Mouse (Mus musculus) bone marrow, adult 2 months (tissue): ENCODE results near the gene Qsox1. TPM values are rescaled to one million over a fixed set of nuclear protein-coding genes. Genes with fewer than 3 reads are reported as not detected.
A peak's percentile ranks its signal among the peaks of the same experiment; 100 is the strongest.

ENCODE experiments used
- H3K27ac ChIP-seq: fragments of 200-500 bp; 2 replicates; pipeline ENCODE4 v1.5.1; 2012; ENCODE audit warnings: low read depth, mild to moderate bottlenecking, control low read depth, inconsistent platforms, low read length; ENCODE audit not compliant: control insufficient read depth, poor library complexity, insufficient read depth
- H3K4me1 ChIP-seq: fragments of 200-500 bp; 2 replicates; pipeline ENCODE4 v1.6.1; 2011; ENCODE audit warnings: low read length; ENCODE audit not compliant: control insufficient read depth, insufficient read depth
- H3K4me3 ChIP-seq: fragments of 200-500 bp; replicated peaks from 2 replicates; pipeline ENCODE3; 2011; ENCODE audit warnings: mild to moderate bottlenecking, low read depth, low read length, control low read depth; ENCODE audit not compliant: control insufficient read depth
- CTCF ChIP-seq: fragments of 200-500 bp; IDR thresholded peaks from 2 replicates; pipeline ENCODE4 v1.5.1; 2011; ENCODE audit warnings: low read length, control low read depth; ENCODE audit not compliant: control insufficient read depth, insufficient read depth
- POLR2A ChIP-seq: fragments of 200-500 bp; IDR thresholded peaks from 2 replicates; pipeline ENCODE4 v1.6.1; 2011; ENCODE audit warnings: low read depth, mild to moderate bottlenecking, control low read depth, low read length, borderline replicate concordance; ENCODE audit not compliant: control insufficient read depth
- WGBS: fragments of 180-500 bp; shearing (Covaris S2); methylation state at CpG from one replicate; pipeline ENCODE4 v1.1.7; 2018; 5-methylcytosine and 5-hydroxymethylcytosine counted together
- polyA plus RNA-seq: library from polyadenylated mRNA; stranded (reverse); fragments of >200 nt; gene quantifications from 2 replicates; pipeline ENCODE4 v1.2.4, GENCODE M21; 2011; ENCODE audit warnings: low replicate concordance; ENCODE audit not compliant: missing spikeins, insufficient read depth, insufficient read length

Gene Qsox1
- polyA plus RNA-seq: 18.1 and 28.2 TPM in 2 replicates

DNA sequence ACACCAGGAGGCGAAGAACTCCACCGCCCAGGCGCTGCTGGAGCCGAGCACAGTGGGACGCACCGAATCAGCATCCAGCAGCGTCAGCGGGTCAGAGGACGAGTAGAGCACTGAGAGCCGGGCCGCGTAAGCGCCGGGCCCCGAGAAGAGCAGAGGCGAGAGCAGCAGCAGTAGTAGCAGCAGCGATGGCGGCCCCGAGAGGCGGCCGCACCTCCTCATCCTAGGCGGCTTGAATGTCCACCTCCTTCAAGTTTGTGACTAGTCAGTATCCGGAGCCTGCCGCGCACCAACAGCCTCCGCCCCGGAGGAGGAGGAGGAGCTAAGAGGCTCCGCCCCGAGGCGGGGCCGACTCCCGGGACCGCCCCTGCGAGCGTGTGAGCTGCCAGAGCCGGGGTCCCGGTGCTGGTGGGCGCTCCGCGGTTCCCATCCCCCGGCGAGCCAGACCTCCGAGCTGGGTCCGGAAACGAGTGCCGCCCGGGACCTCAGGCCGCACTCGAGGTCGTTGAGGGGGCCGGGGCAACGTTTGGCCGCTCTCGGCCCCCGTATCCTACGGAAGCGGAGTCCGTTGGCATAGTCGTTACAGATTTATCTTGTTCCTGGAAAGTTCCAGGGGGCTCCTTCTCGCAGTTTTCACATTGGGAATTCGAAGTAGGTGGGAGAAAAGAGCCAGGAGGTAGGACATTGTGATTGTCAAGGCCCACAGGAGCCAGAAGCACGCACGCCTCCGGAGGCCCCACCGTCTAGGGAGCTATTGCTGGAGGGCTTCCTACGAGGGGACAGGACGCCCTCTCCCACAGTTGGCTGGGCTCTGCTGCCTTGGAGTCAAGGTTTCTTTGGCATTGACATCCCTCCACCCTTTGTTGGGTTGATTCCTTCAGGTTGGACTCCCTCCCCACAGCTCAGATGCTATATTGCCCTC is at the start of gene Qsox1:
Qsox1 (minus strand) TSS at position 309 of the 919 bp plus-strand sequence.
- TF ChIP-seq CTCF (no peak), POLR2A (peak; percentile 85)
- under 1% methylated on average over 67 of the region's 67 CpGs for WGBS
- Histone ChIP-seq H3K4me1 (peaks cover 5% of the 10 kb centered on the region; the same call in 1 of the 2 replicates), H3K27ac (peak within 1 kb of the TSS; percentile 52), H3K4me3 (peak within 1 kb of the TSS; percentile 94)

DNA sequence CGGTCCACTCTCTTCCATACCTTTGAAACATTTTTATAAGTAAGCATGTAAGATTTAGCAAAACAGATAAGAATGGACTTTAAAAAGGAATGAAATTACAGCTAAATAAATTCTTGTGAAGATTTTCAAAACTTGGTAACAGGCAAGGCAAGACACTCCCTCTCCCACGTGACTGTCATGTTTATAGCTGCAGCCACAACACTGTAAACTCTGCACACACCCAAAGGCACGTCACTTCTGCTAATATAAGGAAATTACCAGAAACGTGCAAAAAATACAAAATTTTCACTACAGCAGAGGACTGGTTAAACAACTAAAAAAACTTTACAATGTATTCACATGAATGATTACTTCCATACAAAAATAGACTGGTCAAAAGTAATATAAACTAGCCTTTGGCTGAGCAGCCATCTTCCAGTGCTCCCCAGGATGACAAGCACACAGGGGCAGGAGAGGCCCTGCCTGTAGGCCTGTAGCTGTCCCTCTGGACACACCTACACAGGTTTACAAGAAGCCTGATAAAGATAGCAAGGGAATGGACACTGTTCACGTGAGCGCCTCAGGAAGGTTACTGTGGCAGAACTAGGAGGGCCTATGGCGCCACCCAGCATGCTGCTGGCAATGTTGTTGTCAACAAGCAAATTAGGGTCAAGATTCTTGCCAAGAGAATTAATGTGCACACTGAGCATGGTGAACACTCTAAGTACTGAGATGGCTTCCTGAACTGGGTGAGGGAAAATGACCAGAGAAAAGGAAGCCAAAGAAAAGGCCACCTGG is 42.4 kb upstream of the Qsox1 start:
- 85% methylated on average over 7 of the region's 7 CpGs for WGBS
- H3K27ac ChIP-seq: no peak overlapping the region
- no peaks in the 10 kb centered on the region for H3K4me1 ChIP-seq
- no peak for TF ChIP-seq CTCF
- TF ChIP-seq POLR2A: no peak
- H3K4me3 ChIP-seq: no peak overlapping the region

DNA sequence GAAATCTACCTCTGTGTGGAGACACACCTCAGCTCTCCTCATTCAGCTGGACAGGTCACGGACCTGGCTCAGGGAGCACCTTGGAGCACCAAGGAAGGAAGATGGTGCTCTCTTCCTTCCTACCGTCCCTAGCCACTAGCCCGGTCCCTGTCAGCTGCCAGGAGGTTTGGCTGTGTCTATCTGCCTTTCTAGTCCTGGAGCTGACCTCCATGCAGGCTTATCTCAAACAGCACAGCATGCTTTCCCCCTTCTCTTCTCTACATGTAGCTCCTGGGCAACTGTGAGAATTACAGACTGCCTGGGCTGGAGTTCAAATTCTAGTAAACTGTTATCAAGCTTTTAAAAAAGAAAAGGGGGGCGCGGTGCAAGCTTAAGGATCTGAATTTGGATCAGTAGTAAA is 40.3 kb upstream of the Qsox1 start:
- Histone ChIP-seq H3K4me3 (no peak overlapping the region), H3K4me1 (no peaks in the 10 kb centered on the region), H3K27ac (no peak overlapping the region)
- TF ChIP-seq POLR2A (no peak), CTCF (no peak)
- WGBS: 70% methylated on average over 5 of the region's 5 CpGs

DNA sequence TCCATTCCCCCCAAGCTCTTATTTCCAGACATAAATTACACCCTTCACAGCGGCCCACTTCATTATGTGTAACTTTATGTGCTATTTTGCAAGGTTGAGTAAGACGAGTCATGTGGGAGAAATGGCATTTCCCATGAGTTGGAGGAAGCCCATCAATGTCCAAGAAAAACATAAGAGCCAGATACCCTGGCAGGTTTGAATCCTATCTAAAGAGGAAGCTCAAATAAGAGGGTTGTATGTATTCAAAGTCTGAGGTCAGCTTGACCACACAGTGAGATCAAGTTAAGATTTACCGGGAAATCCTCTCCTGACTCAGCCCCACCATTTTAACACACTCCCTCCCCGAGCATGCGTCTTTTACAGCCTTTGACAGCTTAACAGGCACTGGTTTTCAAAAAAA is 31.5 kb upstream of the Qsox1 start:
- 52% methylated on average over 5 of the region's 5 CpGs for WGBS
- H3K4me1 ChIP-seq: peaks cover 1% of the 10 kb centered on the region; the same call in 1 of the 2 replicates
- no peak overlapping the region for H3K4me3 ChIP-seq
- H3K27ac ChIP-seq: no peak overlapping the region
- no peak for TF ChIP-seq CTCF
- no peak for TF ChIP-seq POLR2A

DNA sequence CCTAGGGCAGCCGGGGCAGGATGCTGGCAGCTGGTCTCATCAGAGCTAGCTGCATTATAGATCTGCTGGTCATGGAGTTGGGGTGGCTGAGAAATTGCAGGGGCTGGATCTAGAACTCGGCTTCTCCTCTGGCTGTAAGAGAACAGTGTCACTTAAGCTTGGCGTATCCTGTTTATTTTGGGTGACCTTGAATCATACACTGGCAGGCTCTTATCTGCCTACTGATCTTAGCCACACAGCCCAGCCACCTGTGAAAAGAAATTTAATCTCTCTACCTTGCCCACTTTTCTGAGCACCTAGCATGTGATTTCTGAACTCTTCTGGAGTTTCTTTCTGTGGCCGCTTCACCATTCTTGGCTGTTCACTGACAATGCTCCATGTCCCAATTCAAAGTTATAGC is 30.8 kb upstream of the Qsox1 start:
- H3K27ac ChIP-seq: no peak overlapping the region
- TF ChIP-seq POLR2A: no peak
- TF ChIP-seq CTCF: no peak
- peaks cover 1% of the 10 kb centered on the region; the same call in 1 of the 2 replicates for H3K4me1 ChIP-seq
- no peak overlapping the region for H3K4me3 ChIP-seq
- 82% methylated on average over 4 of the region's 4 CpGs for WGBS

DNA sequence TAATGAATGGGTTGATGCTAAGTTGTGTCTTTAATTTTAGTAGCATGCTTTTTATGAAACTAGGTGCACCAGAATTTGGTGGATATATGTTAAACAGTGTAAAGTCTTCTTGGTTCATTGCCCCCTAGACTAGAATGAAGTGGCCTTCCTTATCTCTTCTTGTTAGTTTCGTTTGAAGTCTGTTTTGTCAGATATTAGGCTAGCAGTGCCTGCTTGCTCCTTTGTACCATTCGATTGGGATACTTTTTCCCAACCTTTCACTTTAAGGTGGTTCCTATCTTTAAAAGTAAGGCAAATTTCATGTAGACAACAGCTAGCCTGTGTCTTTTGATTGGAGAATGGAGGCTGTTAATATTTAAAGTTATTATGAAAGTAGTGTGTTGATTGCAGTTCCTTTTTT is 23.0 kb upstream of the Qsox1 start:
- Histone ChIP-seq H3K4me1 (no peaks in the 10 kb centered on the region), H3K27ac (no peak overlapping the region), H3K4me3 (no peak overlapping the region)
- no peak for TF ChIP-seq POLR2A
- no peak for TF ChIP-seq CTCF
- WGBS: 71% methylated on average over 2 of the region's 2 CpGs

DNA sequence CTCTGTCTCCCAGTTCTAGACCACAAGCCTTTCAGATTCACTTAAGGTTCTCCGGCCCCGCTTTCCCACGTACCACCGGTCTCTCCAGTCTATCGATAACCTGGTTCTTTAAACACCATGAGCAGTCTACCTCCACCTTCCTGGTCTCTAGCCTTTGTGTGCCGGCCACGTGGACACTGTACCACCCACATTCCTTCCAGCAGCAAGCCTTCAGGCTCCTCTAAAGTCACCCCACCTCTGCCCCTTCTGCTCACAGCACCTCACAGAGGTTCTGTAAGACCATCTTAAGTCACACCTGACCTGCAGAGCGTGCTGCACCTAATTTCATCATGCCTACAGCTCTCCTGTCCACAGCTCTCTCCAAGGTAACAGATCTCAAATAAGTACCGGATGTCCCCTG is 20.9 kb upstream of the Qsox1 start:
- Histone ChIP-seq H3K27ac (no peak overlapping the region), H3K4me3 (no peak overlapping the region), H3K4me1 (no peaks in the 10 kb centered on the region)
- TF ChIP-seq CTCF (no peak), POLR2A (no peak)
- 91% methylated on average over 9 of the region's 9 CpGs for WGBS

DNA sequence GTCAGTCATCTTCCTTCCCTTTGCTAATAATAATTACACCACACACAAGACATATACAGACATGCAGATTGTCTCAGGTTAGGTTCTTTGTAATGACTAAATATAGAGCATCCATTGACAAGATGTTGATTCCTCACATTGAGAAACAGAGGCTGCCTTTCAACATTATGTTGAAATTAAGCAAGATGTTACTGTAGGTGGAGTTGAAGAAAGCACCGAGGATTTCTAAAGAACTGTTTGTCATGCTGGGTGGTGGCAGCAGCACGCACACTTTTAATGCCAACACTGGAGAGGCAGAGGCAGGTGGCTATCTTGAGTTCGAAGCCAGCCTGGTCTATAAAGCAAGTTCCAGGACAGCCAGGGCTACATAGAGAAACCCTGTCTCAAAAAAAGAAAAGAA is 19.3 kb upstream of the Qsox1 start:
- WGBS: 55% methylated on average over 3 of the region's 3 CpGs
- H3K4me3 ChIP-seq: no peak overlapping the region
- TF ChIP-seq POLR2A (no peak), CTCF (no peak)
- H3K4me1 ChIP-seq: no peaks in the 10 kb centered on the region; the same call in 1 of the 2 replicates
- H3K27ac ChIP-seq: no peak overlapping the region
